Mouse (Mus musculus) heart, postnatal 0 days (tissue): ENCODE measurements around the gene Ankrd36. TPM values are rescaled to one million over a fixed set of nuclear protein-coding genes. Genes with fewer than 3 reads are reported as not detected.
A peak's percentile ranks its signal among the peaks of the same experiment; 100 is the strongest.
"Not testable (repeated sequence)": the region's sequence is repeated elsewhere in the genome, so short reads cannot be mapped to it uniquely, and the experiment has no call there.

ENCODE experiments used
- ATAC-seq: fragments of 200-750 bp; cut with Nextera tagmentation; 2 replicates; pipeline ENCODE4 v1.8.0; 2017; ENCODE audit warnings: low read depth, moderate number of reproducible peaks, moderate library complexity; ENCODE audit not compliant: insufficient read depth
- DNase-seq: peaks from one replicate; pipeline ENCODE4 v3.0.0-alpha.2; 2016; ENCODE audit warnings: low spot score
- H3K27ac ChIP-seq: fragments of 300-500 bp; sonication (generic); 2 replicates; pipeline ENCODE4 v1.5.1; 2014; ENCODE audit warnings: low read depth, mild to moderate bottlenecking
- H3K27me3 ChIP-seq: fragments of 300-500 bp; sonication (generic); 2 replicates; pipeline ENCODE4 v1.6.1; 2014; ENCODE audit warnings: low read length, mixed read lengths; ENCODE audit not compliant: control insufficient read depth, insufficient read depth
- H3K36me3 ChIP-seq: fragments of 300-500 bp; sonication (generic); replicated peaks from 2 replicates; pipeline ENCODE4 v1.6.1; 2014; ENCODE audit warnings: low read length, mixed read lengths; ENCODE audit not compliant: control insufficient read depth, insufficient read depth
- H3K4me1 ChIP-seq: fragments of 300-500 bp; sonication (generic); 2 replicates; pipeline ENCODE4 v1.6.1; 2014; ENCODE audit warnings: antibody characterized with exemption; ENCODE audit not compliant: control insufficient read depth, insufficient read depth
- H3K4me2 ChIP-seq: fragments of 300-500 bp; sonication (generic); 2 replicates; pipeline ENCODE4 v1.6.1; 2014; ENCODE audit warnings: low read depth, mild to moderate bottlenecking, low read length, moderate library complexity
- H3K4me3 ChIP-seq: fragments of 300-500 bp; sonication (generic); 2 replicates; pipeline ENCODE4 v1.5.1; 2014; ENCODE audit warnings: low read depth, low read length
- H3K9ac ChIP-seq: fragments of 300-500 bp; sonication (generic); replicated peaks from 2 replicates; pipeline ENCODE4 v1.6.1; 2014; ENCODE audit warnings: low read depth, low read length, mixed read lengths
- H3K9me3 ChIP-seq: fragments of 300-500 bp; sonication (generic); replicated peaks from 2 replicates; pipeline ENCODE4 v1.6.1; 2016; ENCODE audit warnings: low read length; ENCODE audit not compliant: control insufficient read depth
- CTCF ChIP-seq: IDR thresholded peaks from 2 replicates; pipeline ENCODE4 v1.5.1; 2016; ENCODE audit warnings: antibody characterized with exemption, control low read depth, low read depth
- EP300 ChIP-seq: IDR thresholded peaks from 2 replicates; pipeline ENCODE4 v1.6.1; 2016; ENCODE audit warnings: antibody characterized with exemption, low read depth
- WGBS: fragments of 180-500 bp; shearing (Covaris S2); extraction: QIAGEN DNeasy Blood & Tissue Kit; methylation state at CpG from one replicate; pipeline ENCODE4 v1.1.7; 2014; 5-methylcytosine and 5-hydroxymethylcytosine counted together
- polyA plus RNA-seq: library from polyadenylated mRNA; unstranded; fragments of >200 nt; fragmentation: Nextera tagmentation; extraction: Ambion mirVana; gene quantifications from 2 replicates; pipeline ENCODE4 v1.2.1, GENCODE M21; 2015
- total RNA-seq: library from RNA; depleted of rRNA; stranded (reverse); fragments of >200 nt; gene quantifications from 2 replicates; pipeline ENCODE4 v1.2.3, GENCODE M21; 2014; ENCODE audit warnings: low replicate concordance

Ankrd36 gene
- total and polyA plus RNA-seq, 2 experiments from 2014 or later = not detected

GRCm38 (mm10) chr11:5530717-5531116, 38.8 kb upstream of the Ankrd36 start:
- no peaks in the 10 kb centered on the region for H3K4me1 ChIP-seq
- no peak overlapping the region for H3K4me3 ChIP-seq
- peaks cover 78% of the 10 kb centered on the region for H3K36me3 ChIP-seq
- ATAC-seq = no peak
- no peak for DNase-seq
- no peaks in the 10 kb centered on the region for H3K9me3 ChIP-seq
- 52% methylated on average over 6 of the region's 6 CpGs for WGBS
- no peak overlapping the region for H3K4me2 ChIP-seq
- no peak overlapping the region for H3K9ac ChIP-seq
- TF ChIP-seq CTCF (no peak), EP300 (no peak)
- H3K27ac ChIP-seq = no peak overlapping the region
- no peaks in the 10 kb centered on the region for H3K27me3 ChIP-seq

- Histone ChIP-seq H3K4me3 (no peak overlapping the region), H3K4me1 (no peaks in the 10 kb centered on the region), H3K9ac (no peak overlapping the region), H3K9me3 (no peaks in the 10 kb centered on the region), H3K27me3 (no peaks in the 10 kb centered on the region), H3K36me3 (peaks cover 65% of the 10 kb centered on the region), H3K27ac (peak overlapping the region; percentile 18; the same call in 1 of the 2 replicates), H3K4me2 (no peak overlapping the region)
- no peak for TF ChIP-seq EP300
- TF ChIP-seq CTCF = peak; percentile 40
- peak; percentile 83 for ATAC-seq
- 54% methylated on average over 5 of the region's 5 CpGs for WGBS
- peak; percentile 21 for DNase-seq
Measured at GRCm38 (mm10) chr11:5533108-5533507, 36.4 kb upstream of the Ankrd36 start.

- H3K4me2 ChIP-seq, H3K4me3 ChIP-seq, ATAC-seq, H3K27me3 ChIP-seq, H3K9me3 ChIP-seq, H3K4me1 ChIP-seq, H3K27ac ChIP-seq, DNase-seq, H3K9ac ChIP-seq: not testable (repeated sequence)
- 96% methylated on average over 3 of the region's 4 CpGs for WGBS
- H3K36me3 ChIP-seq = peaks cover 35% of the 10 kb centered on the region
Measured at GRCm38 (mm10) chr11:5537454-5537853, 32.0 kb upstream of the Ankrd36 start.

GRCm38 (mm10) chr11:5540331-5540730, 29.2 kb upstream of the Ankrd36 start:
- H3K9me3 ChIP-seq = no peaks in the 10 kb centered on the region
- peaks cover 1% of the 10 kb centered on the region; the same call in 1 of the 2 replicates for H3K4me1 ChIP-seq
- TF ChIP-seq EP300 (no peak), CTCF (no peak)
- peaks cover 9% of the 10 kb centered on the region; the same call in 1 of the 2 replicates for H3K36me3 ChIP-seq
- H3K27ac ChIP-seq = no peak overlapping the region
- H3K27me3 ChIP-seq = no peaks in the 10 kb centered on the region
- WGBS = 52% methylated on average over 4 of the region's 4 CpGs
- ATAC-seq = no peak
- no peak overlapping the region for H3K9ac ChIP-seq
- H3K4me2 ChIP-seq = peak overlapping the region; percentile 92
- 0 out of 2 replicates have a peak overlapping the region, but pooled peaks have one; percentile 81 for H3K4me3 ChIP-seq
- no peak for DNase-seq

GRCm38 (mm10) chr11:5541230-5541798, 28.2 kb upstream of the Ankrd36 start:
- H3K27me3 ChIP-seq = no peaks in the 10 kb centered on the region
- ATAC-seq (no peak), DNase-seq (no peak)
- H3K36me3 ChIP-seq = peaks cover 9% of the 10 kb centered on the region; the same call in 1 of the 2 replicates
- peak overlapping the region; percentile 92 for H3K4me2 ChIP-seq
- TF ChIP-seq EP300 (no peak), CTCF (no peak)
- H3K27ac ChIP-seq = peak overlapping the region; percentile 89
- under 1% methylated on average over 28 of the region's 28 CpGs for WGBS
- H3K4me1 ChIP-seq = peaks cover 4% of the 10 kb centered on the region; the same call in 1 of the 2 replicates
- peak overlapping the region; percentile 81 for H3K4me3 ChIP-seq
- H3K9ac ChIP-seq = peak overlapping the region; percentile 82
- no peaks in the 10 kb centered on the region for H3K9me3 ChIP-seq
